Mouse (Mus musculus) heart, postnatal 0 days (tissue): ENCODE measurements around the gene Lig4. TPM values are rescaled to one million over a fixed set of nuclear protein-coding genes. Genes with fewer than 3 reads are reported as not detected.

Source experiments
- ATAC-seq: fragments of 200-750 bp; cut with Nextera tagmentation; 2 replicates; pipeline ENCODE4 v1.8.0; 2017; ENCODE audit warnings: low read depth, moderate number of reproducible peaks, moderate library complexity; ENCODE audit not compliant: insufficient read depth
- DNase-seq: peaks from one replicate; pipeline ENCODE4 v3.0.0-alpha.2; 2016; ENCODE audit warnings: low spot score
- H3K27ac ChIP-seq: fragments of 300-500 bp; sonication (generic); 2 replicates; pipeline ENCODE4 v1.5.1; 2014; ENCODE audit warnings: low read depth, mild to moderate bottlenecking
- H3K27me3 ChIP-seq: fragments of 300-500 bp; sonication (generic); 2 replicates; pipeline ENCODE4 v1.6.1; 2014; ENCODE audit warnings: low read length, mixed read lengths; ENCODE audit not compliant: control insufficient read depth, insufficient read depth
- H3K36me3 ChIP-seq: fragments of 300-500 bp; sonication (generic); replicated peaks from 2 replicates; pipeline ENCODE4 v1.6.1; 2014; ENCODE audit warnings: low read length, mixed read lengths; ENCODE audit not compliant: control insufficient read depth, insufficient read depth
- H3K4me1 ChIP-seq: fragments of 300-500 bp; sonication (generic); 2 replicates; pipeline ENCODE4 v1.6.1; 2014; ENCODE audit warnings: antibody characterized with exemption; ENCODE audit not compliant: control insufficient read depth, insufficient read depth
- H3K4me2 ChIP-seq: fragments of 300-500 bp; sonication (generic); 2 replicates; pipeline ENCODE4 v1.6.1; 2014; ENCODE audit warnings: low read depth, mild to moderate bottlenecking, low read length, moderate library complexity
- H3K4me3 ChIP-seq: fragments of 300-500 bp; sonication (generic); 2 replicates; pipeline ENCODE4 v1.5.1; 2014; ENCODE audit warnings: low read depth, low read length
- H3K9ac ChIP-seq: fragments of 300-500 bp; sonication (generic); replicated peaks from 2 replicates; pipeline ENCODE4 v1.6.1; 2014; ENCODE audit warnings: low read depth, low read length, mixed read lengths
- H3K9me3 ChIP-seq: fragments of 300-500 bp; sonication (generic); replicated peaks from 2 replicates; pipeline ENCODE4 v1.6.1; 2016; ENCODE audit warnings: low read length; ENCODE audit not compliant: control insufficient read depth
- CTCF ChIP-seq: IDR thresholded peaks from 2 replicates; pipeline ENCODE4 v1.5.1; 2016; ENCODE audit warnings: antibody characterized with exemption, control low read depth, low read depth
- EP300 ChIP-seq: IDR thresholded peaks from 2 replicates; pipeline ENCODE4 v1.6.1; 2016; ENCODE audit warnings: antibody characterized with exemption, low read depth
- WGBS: fragments of 180-500 bp; shearing (Covaris S2); extraction: QIAGEN DNeasy Blood & Tissue Kit; methylation state at CpG from one replicate; pipeline ENCODE4 v1.1.7; 2014; 5-methylcytosine and 5-hydroxymethylcytosine counted together
- polyA plus RNA-seq: library from polyadenylated mRNA; unstranded; fragments of >200 nt; fragmentation: Nextera tagmentation; extraction: Ambion mirVana; gene quantifications from 2 replicates; pipeline ENCODE4 v1.2.1, GENCODE M21; 2015
- total RNA-seq: library from RNA; depleted of rRNA; stranded (reverse); fragments of >200 nt; gene quantifications from 2 replicates; pipeline ENCODE4 v1.2.3, GENCODE M21; 2014; ENCODE audit warnings: low replicate concordance

Lig4 gene
- total and polyA plus RNA-seq, 2 experiments from 2014 or later, result 0.11 to 3.8 TPM

GRCm38 (mm10) chr8:10006156-10006985 lies 28.9 kb upstream of the Lig4 start, which contains the start of gene Tnfsf13b:
Gene Tnfsf13b, plus strand, starts transcription at chr8:10006467.
- no peak for ATAC-seq
- DNase-seq, result no peak
- Histone ChIP-seq H3K4me3 (peak within 1 kb of the TSS; percentile 38), H3K9me3 (no peaks in the 10 kb centered on the region), H3K27ac (no peak within 1 kb of the TSS), H3K9ac (no peak within 1 kb of the TSS; the same call in 1 of the 2 replicates), H3K4me1 (0 out of 2 replicates have a peak, but pooled peaks cover 5% of the 10 kb centered on the region), H3K4me2 (peak within 1 kb of the TSS; percentile 63), H3K27me3 (no peaks in the 10 kb centered on the region; the same call in 1 of the 2 replicates), H3K36me3 (no peaks in the 10 kb centered on the region)
- WGBS, result 59% methylated on average over 16 of the region's 16 CpGs
- TF ChIP-seq CTCF, result no peak
- TF ChIP-seq EP300, result no peak

- no peak overlapping the region for H3K4me2 ChIP-seq
- H3K9ac ChIP-seq, result no peak overlapping the region
- no peak overlapping the region for H3K4me3 ChIP-seq
- no peaks in the 10 kb centered on the region for H3K9me3 ChIP-seq
- 75% methylated on average over 7 of the region's 7 CpGs for WGBS
- H3K36me3 ChIP-seq, result no peaks in the 10 kb centered on the region
- H3K27me3 ChIP-seq, result no peaks in the 10 kb centered on the region; the same call in 1 of the 2 replicates
- DNase-seq (no peak), ATAC-seq (no peak)
- no peak overlapping the region for H3K27ac ChIP-seq
- 0 out of 2 replicates have a peak, but pooled peaks cover 5% of the 10 kb centered on the region for H3K4me1 ChIP-seq
- TF ChIP-seq CTCF (no peak), EP300 (no peak)
These were observed 26.6 kb upstream of the Lig4 start for GRCm38 (mm10) chr8:10004115-10004514.

GRCm38 (mm10) chr8:9980188-9980587 lies 2.7 kb upstream of the Lig4 start:
- no peak overlapping the region for H3K9ac ChIP-seq
- peaks cover 23% of the 10 kb centered on the region for H3K4me1 ChIP-seq

DNA sequence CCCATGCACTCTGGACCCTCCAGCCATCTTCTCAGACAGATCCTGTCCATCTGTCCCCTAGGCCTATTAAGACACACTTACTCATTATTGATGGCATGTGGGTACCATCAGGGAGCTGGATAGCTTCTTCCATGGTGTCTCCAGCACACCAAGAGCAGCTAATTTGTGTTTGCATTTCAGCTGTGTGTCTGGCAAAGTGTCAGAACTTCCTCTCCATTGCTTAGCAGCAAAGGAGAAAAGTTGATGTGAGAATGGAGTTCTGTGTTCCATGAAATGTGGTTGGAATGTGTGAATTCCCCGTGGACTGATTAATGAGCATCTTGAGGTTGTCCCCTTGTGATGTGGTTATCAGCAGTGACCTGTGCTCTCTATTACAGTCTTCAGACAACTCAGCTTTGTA lies 2.3 kb upstream of the Lig4 start:
- peaks cover 23% of the 10 kb centered on the region for H3K4me1 ChIP-seq
- H3K27ac ChIP-seq, result no peak overlapping the region
- DNase-seq (no peak), ATAC-seq (no peak)
- no peak overlapping the region for H3K9ac ChIP-seq
- TF ChIP-seq EP300 (no peak), CTCF (no peak)
- H3K36me3 ChIP-seq, result peaks cover 14% of the 10 kb centered on the region
- WGBS, result 45% methylated on average over 1 of the region's 1 CpGs
- no peak overlapping the region for H3K4me3 ChIP-seq
- no peaks in the 10 kb centered on the region for H3K27me3 ChIP-seq
- H3K4me2 ChIP-seq, result no peak overlapping the region
- no peaks in the 10 kb centered on the region for H3K9me3 ChIP-seq

More at GRCm38 (mm10) chr8:9980188-9980587, 2.7 kb upstream of the Lig4 start:
- ATAC-seq, result no peak
- H3K4me2 ChIP-seq, result no peak overlapping the region
- H3K4me3 ChIP-seq, result no peak overlapping the region
- peaks cover 14% of the 10 kb centered on the region for H3K36me3 ChIP-seq
- DNase-seq, result no peak
- H3K27me3 ChIP-seq, result no peaks in the 10 kb centered on the region
- TF ChIP-seq CTCF (no peak), EP300 (no peak)
- H3K27ac ChIP-seq, result no peak overlapping the region
- H3K9me3 ChIP-seq, result no peaks in the 10 kb centered on the region

DNA sequence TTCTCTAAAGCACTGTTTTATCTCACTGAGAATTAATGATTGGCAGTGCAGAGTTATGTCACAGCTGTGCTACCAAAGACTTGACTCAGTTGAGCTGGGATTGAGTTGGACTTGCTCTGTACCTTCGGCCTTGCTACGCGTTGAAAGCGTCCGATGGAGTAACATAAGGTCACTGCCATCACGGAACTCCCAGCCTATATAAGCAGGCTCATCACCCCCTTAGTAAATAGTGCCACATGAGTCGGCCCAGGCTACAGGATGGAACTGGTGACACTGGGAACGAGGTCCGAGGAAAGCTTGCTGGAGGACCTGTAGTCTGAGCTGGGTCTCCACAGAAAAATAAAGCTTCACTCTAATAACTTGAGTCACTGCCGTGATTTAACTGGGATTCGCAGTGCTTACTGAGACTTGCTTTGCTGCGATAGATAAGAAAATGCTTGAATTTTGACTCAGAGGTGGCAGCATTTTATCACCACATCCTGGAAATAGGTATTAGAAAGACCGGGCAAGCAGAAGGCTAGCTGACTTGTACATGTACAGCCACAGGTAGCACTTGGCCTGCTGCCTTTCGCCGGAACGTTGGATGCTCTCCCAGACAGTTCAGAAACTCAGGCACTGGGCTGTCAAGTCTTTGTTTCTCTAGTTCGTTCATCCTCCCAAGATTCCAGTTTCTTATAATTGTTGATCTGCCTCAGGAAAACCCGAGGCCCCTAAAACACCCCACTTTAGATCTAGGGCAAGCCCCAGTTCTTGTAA lies 1.2 kb upstream of the Lig4 start:
- Histone ChIP-seq H3K9me3 (no peaks in the 10 kb centered on the region), H3K4me3 (peak overlapping the region; percentile 99), H3K4me1 (peaks cover 23% of the 10 kb centered on the region), H3K36me3 (peaks cover 8% of the 10 kb centered on the region), H3K27me3 (no peaks in the 10 kb centered on the region), H3K9ac (peak overlapping the region; percentile 98), H3K4me2 (peak overlapping the region; percentile 92), H3K27ac (no peak overlapping the region; the same call in 1 of the 2 replicates)
- ATAC-seq (no peak), DNase-seq (no peak)
- WGBS, result 41% methylated on average over 18 of the region's 18 CpGs
- no peak for TF ChIP-seq EP300
- no peak for TF ChIP-seq CTCF
